Mouse (Mus musculus) kidney, postnatal 4 days (tissue): ENCODE results near the gene Nagpa.
A peak's percentile ranks its signal among the peaks of the same experiment; 100 is the strongest.

Source experiments
- DNase-seq, 2 experiments: peaks; one replicate each; pipeline ENCODE4 v3.0.0; 2021; ENCODE audit warnings: mixed read lengths in 2 of 2

Nagpa gene

DNA sequence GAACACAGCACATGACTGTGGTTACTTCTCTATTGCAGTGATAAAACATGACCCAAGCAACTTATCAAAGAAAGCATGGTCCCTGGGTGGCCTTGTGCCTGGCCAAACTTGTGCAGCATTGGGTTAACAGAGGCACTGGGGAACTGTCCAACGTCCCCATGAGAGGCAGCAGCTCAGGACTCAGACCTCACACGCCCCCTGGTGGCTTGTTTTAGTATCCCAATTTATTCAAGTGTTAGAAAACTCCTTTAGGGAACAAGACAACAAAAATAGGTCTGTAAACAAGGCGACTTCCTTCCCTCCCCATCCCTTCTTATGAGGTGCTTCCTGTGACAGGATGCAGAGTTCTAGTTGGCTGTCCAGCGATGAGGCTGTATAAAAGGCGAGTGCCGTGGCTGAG lies 8.7 kb downstream of the Nagpa start:
- DNase-seq: peak; percentile 61 to 70

GRCm38 (mm10) chr16:5186234-5186633 lies 17.6 kb downstream of the Nagpa start:
- DNase-seq: no peak

DNA sequence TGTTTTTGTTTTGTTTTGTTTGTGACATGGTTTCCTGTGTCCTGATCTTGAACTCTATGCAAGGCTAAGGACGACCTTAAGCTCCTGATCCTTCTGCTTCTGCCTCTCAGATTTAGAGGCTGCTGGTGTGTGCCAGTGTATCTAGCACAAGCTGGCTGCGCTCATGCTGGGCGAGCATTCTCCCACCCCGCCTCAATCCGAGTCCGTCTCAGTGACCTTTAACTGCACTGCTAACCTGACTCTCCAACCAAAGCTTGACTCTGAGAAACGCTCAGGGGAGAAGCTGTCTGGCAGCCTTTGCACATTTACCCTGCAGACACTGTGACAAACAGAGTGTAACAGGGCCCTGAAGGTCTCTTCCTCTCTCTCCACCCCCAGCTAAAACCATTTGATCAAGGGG lies 18.1 kb downstream of the Nagpa start:
- no peak for DNase-seq

DNA sequence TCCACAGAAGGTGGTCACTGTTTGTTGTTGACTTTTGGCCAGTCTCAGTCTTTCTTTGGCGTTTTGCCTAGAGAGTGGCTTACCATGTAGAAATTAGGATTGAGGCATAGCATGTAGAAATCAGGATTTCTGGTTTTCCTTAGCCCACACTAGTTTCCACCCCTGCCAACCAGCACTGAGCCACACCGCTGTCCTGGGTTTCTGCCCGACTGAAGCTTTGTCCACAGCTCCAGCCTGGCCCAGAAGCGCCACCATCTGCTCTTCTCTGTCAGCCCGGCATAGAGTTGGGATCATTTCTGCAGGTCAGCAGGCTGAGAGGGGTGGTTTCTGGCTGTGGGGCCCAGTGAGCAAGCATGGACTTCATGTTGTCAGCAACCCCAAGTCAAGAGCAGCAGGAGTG lies 18.9 kb downstream of the Nagpa start:
- DNase-seq: no peak

DNA sequence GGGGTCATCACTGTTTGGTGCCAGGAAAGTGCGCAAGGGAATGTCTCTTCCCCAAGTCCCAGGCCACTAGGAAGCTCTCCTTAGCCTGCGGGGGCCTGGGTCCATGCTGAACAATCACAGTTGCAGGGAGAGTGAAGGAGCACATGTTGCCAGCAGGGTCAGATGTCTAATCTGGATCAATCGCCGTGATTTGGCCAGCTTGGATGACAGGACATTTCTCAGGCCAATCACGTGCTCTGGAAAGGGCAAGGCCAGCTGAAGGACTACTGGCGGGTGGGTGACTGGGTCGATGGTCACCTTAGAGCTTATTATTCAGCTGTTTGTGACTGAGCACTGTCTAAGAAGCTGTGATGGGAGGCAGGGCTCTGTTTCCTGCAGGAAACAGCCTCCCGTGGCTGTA lies 19.7 kb downstream of the Nagpa start:
- DNase-seq: no peak

GRCm38 (mm10) chr16:5183310-5183975 lies 20.4 kb downstream of the Nagpa start:
- no peak for DNase-seq

DNA sequence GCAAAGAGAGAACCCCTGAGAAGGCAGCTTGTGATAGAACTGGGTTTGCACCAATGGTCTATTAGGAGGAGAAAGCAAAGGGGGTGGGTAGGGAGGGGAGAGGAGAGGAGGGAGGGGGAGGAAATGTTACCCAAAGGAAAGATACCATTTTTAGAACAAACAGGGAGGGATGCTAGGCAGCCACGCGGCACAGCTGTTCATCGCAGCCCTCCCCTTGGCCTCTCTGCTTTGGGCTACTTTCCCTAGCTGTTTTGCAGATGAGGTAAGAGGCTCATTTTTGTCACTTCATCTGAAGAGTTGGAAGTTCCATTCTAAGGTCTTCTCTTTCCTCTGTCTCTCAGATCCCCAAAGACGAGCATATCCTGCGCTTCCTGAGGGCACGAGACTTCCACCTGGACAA lies 31.2 kb downstream of the Nagpa start:
- no peak for DNase-seq

DNA sequence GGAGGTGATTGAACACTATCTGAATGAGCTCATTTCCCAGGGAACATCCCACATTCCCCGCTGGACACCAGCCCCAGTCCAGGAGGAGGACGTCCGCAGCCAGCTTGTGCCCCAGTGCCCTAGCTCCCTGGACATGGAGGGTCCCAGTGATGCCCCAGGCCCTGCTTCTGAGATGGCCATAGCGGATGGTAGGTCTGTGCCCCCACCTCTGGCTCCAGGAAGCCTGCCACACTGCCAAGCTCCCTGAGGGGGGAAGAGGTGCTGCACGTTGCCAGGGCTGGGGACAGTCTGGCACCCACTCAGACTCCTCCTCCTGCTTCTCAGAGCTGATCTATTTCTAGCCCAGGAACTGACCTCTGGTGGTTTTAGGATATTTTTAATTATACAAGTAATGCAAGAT lies 35.0 kb downstream of the Nagpa start:
- DNase-seq: no peak

DNA sequence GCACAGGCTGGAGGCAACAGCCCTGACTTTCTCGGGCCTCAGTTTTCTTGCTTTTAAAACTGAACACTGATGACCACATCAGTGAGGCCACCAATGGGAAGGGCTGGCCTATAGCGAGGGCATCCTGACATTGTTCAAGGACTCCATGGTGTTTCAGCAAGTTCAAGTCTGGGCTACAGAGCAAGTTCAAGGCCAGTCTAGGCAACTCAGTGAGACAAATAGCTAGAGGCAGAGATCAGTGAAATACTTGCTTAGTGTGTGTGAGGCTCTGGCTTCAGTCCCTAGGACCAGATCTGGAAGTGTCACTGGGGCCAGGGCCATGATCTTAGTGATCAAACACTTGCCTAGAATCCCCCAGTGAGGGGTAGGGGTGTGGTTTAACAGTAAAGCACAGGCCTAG lies 35.8 kb downstream of the Nagpa start:
- no peak for DNase-seq

DNA sequence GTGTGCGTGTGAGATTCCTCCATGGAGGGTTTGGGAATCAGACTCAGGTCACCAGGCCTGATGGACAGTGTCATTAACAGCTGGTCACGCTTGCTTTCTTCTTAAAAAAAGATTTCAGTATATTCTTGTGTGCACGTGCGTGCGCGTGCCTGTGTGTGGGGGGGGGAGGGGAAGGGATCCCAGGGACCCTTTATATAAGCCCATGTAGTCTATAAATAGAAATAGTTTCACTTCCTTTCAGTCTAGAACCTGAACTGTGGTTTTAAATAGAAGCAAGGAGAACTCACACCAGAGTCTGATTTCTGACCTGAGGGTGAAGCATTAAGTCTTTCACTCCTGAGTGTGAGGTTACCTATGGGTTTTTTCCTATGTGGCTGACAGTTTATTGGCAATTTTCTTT lies 39.5 kb downstream of the Nagpa start:
- DNase-seq: no peak

DNA sequence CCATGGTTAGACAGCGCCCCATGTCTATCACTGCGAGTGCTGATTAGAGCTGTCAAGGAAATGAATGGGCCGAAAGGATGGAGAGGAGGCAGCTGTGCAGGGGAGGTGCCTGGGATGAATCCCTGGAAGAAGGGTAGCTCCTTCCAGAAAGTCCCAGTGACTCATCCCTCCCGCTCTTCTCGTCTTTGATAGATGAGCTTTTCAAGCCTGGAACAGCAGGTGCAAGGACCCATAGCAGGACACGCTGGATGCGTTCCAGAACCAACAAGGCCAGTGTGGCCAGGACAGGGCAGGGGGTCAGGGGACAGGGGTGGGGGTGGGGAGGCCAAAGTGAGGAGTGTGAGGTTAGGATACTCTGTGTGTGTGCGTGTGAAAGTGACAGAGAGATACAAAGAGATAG lies 44.6 kb downstream of the Nagpa start:
- DNase-seq: no peak

- DNase-seq: no peak
These were observed 46.7 kb downstream of the Nagpa start for GRCm38 (mm10) chr16:5157113-5157512.

GRCm38 (mm10) chr16:5156495-5156894 lies 47.3 kb downstream of the Nagpa start:
- no peak for DNase-seq

DNA sequence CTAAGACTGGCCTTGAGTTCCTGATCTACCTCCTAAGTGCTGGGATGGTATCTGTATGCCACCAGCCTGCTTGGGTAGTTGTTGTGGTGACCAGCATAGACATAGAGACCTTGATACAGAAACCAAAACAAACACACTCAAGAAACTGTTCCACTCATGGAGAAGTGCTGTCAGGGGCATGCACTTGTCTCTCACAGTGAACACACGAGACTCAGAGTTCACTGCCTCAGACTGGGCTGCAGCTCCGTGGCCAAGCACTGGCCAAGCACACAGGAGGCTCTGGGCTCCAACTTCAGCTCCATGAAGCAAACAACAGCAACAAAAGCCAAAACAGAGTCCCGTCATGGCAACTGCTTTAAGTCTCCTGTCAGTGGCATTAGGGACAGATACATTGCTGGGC lies 48.8 kb downstream of the Nagpa start:
- DNase-seq: no peak

DNA sequence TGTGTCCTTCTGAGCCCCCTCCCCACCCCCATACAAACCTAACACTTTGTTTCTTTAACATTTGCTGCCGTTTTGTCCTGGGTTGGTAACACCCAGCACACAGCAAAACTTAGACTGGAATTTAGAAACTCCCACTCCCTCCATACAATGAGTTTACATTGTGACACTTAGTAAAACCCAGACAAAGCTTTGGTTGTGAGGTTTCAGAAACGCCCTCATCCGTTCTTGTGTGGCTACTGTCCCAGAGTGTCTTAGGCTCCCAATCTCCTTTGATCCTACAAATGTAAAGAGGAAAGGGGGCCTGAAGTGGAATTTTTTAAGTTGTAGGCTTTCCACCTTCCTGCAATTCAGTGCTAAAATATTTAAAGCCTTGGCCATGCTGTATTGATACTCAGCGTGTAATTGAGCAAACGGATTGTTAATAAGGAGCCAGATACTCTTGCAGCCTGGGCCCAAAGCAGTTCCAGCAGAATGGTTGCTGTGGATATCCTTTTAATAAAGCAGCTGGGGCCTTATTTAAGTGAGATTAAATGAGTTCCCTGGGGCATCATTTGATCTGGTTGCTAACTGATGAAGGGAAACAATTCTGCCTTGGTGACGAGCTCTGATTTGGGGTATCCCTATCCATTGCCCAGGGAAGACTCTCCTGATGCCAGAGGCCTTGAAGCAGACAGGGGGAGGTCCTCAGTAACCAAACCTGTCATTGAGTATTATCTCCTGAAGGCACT lies 50.3 kb downstream of the Nagpa start:
- DNase-seq: no peak

DNA sequence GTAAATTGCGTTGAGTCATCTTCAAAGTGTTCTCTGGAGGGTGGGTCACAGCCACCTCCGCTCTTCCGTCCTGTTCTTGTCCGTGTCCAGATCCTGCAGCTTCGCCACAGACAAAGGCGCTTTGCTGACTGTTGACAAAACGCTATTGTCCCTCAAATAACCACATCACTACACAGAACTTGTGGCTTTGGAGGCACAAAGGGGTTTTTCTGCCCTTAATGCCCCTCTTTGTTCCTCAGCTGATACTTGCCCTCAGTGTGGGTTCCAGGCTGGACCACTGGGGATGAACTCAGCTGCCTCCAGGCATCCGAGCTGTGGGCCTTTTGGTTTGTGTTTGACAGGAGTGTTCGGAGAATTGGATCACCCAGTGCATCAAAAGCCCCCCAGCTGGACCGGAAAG lies 53.3 kb downstream of the Nagpa start:
- DNase-seq: no peak

GRCm38 (mm10) chr16:5147037-5147385 lies 56.8 kb downstream of the Nagpa start, which contains the start of gene Sec14l5:
Sec14l5 (plus strand) TSS chr16:5147109.
- DNase-seq: no peak

GRCm38 (mm10) chr16:5146367-5147036 lies 57.3 kb downstream of the Nagpa start:
- DNase-seq: peak; percentile 82 to 87

DNA sequence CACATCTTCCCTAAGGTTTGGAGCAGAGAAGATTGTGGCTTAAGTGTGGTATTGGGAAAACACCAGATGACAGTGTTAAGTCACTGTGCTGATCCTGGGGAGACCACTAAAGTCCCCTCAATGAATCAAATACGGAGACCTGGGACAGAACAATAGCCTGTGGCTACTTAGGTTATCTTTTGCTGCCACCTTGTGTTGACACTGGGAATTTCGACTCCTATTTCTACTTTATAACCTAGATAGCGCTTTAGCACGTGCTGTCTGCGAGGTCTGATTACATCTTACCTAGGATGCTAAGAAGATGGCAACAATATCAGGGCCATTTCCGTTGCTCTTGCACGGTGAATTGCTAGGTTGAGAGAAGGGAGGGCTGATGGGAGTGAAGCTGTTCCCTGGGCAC lies 58.2 kb downstream of the Nagpa start:
- DNase-seq: peak; percentile 73 to 78
